Mouse (Mus musculus) heart, adult 9 months (tissue): ENCODE data around the gene Nup98.

Source experiments
- DNase-seq, 2 experiments: peaks; one replicate each; pipeline ENCODE4 v3.0.0; 2022; ENCODE audit warnings: low spot score in 2 of 2

The Nup98 gene

DNA sequence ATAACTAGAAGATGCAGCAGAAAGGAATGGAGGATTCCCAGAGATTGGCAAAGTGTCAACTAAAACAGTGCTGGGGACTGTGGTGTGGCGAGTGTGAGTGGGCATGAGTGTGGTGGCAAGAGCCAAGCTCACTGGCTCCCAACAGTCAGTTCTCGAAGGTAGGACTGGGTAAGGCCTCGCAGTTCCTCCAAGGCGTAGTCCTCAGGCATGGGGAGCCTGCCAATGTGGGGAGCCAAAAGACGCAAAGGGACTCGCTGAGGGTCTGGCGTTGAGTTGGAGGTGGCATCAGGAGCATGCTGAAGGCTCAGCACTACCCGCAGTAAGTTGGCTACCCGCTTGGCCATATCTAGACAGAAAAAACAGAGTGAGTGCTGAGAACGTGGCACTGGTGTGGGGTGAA lies 89.7 kb downstream of the Nup98 start:
- no peak for DNase-seq

- no peak for DNase-seq
Observed at GRCm38 (mm10) chr7:102117382-102117781, 92.6 kb downstream of the Nup98 start.

GRCm38 (mm10) chr7:102116579-102117331 lies 93.2 kb downstream of the Nup98 start, which contains the start of gene Chrna10:
TSS of gene Chrna10 (minus strand) at chr7:102116828.
- DNase-seq = no peak

DNA sequence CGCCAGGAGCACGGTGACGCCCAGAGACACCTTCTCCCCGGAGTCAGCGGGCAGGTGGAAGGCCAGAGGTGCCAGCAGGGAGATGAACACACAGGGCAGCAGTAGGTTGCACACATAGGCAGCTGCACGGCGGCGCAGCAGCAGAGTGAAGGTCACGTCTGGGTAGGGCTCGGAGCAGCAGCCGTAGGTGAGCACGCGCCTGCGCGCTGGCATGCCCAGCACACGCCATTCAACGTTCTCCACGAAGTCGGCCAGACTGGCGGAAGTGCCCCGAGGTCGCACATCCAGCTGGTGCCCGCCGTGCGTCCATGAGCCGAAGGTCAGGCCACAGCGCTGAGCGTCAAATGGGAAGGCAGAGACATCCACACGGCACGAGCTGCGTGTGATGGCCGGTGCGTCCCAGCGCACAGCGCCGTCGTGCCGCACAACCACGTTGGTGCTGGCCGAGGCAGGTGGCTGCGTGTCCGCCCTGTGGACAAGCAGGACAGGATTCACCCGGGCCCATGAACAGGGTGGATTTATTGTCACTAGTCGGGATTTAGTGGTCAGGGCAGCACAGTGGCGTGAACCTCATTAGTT lies 96.7 kb downstream of the Nup98 start:
- no peak for DNase-seq

- no peak for DNase-seq
Observed at GRCm38 (mm10) chr7:102109746-102110145, 100.2 kb downstream of the Nup98 start.

GRCm38 (mm10) chr7:102109171-102109570 lies 100.8 kb downstream of the Nup98 start, which contains the start of gene Art5:
TSS of gene Art5 (minus strand) at chr7:102109489.
- no peak for DNase-seq

- DNase-seq = no peak
Observed at GRCm38 (mm10) chr7:102108206-102108605, 101.8 kb downstream of the Nup98 start.

DNA sequence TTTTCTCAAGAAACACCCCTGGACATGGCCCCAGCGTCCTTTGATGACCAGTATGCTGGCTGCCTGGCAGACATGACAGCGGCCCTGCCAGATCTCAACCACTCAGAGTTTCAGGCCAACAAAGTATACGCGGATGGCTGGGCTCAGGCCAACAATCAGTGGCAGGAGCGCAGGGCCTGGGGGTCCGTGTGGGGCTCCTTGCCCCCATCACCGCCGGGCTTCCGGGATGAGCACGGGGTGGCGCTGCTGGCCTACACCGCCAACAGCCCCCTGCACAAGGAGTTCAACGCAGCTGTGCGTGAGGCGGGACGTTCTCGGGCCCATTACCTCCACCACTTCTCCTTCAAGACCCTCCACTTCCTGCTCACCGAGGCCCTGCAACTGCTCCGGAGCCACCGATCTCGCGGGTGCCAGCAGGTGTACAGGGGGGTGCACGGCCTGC lies 103.3 kb downstream of the Nup98 start:
- no peak for DNase-seq

GRCm38 (mm10) chr7:102104126-102104525 lies 105.8 kb downstream of the Nup98 start:
- no peak for DNase-seq

- DNase-seq = no peak
Observed at GRCm38 (mm10) chr7:102103555-102103954, 106.4 kb downstream of the Nup98 start.

GRCm38 (mm10) chr7:102102696-102103095 lies 107.3 kb downstream of the Nup98 start:
- DNase-seq = no peak

- no peak for DNase-seq
Observed at GRCm38 (mm10) chr7:102102241-102102640, 107.7 kb downstream of the Nup98 start.

DNA sequence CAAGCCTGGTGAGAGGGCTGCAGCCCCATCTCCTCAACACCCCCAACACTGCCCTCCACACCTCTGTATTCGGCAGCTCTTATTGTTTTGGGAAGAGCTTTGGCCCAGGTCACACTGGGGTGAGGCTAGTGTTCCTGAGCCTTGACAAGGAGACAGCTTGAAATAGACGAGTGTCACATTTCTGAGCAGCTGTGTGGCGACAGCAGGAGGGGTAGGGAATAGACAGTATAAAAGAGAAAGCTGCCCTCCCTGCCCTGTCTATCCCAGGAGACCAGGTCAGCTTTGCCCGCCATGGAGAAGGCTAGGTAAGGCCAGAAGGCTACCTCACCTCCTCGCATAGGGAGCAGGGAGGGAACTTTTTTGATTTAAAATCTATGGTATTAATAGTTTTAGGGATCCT lies 108.5 kb downstream of the Nup98 start, which contains the start of gene Art1:
TSS of gene Art1 (plus strand) at position 257 of the 400 bp plus-strand sequence.
- DNase-seq = peak; percentile 67 to 72

GRCm38 (mm10) chr7:102100868-102101267 lies 109.1 kb downstream of the Nup98 start:
- DNase-seq = no peak

DNA sequence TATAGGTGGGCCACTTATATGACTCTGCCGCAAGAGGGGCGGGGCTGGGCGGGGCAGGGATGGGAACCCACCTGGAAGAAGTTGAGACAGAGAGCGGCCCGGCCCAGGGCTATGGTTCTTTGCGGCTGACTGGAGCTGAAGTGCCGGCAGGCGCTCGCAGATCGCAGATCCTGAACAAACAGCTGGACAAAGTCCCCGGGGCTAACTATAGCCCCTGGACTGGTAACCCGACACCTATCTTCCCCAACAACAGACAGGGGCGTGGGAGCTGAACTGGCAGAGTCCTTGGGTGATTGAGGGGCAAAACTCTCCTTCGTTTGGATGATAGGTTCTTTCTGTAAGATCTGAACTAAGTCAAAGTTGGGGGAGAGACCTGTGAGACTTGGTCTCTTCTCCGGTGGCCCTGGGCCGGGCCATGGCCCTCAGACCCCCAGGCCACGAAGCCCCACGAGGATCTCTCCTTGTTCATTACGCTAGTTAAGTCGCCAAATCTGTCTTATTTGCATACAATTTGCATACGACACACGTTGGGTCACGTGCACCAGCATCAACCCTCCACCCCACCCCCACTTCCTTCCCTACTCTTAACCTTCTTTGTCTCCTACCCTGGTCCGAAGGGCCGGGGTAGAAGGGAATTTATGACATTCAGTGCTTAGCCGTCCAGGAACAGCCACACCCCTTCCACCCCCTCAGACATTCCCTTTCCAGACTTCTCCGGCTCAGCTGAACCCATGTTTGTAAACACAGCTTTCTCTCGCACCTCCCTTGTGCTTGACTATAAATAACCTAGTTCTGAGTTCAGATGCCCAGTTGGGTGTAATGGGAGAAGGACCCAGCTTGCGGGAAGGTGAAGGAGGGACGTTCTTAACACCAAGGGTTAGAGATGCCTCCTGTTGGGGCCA lies 110.0 kb downstream of the Nup98 start:
- DNase-seq = peak; percentile 48 to 50

DNA sequence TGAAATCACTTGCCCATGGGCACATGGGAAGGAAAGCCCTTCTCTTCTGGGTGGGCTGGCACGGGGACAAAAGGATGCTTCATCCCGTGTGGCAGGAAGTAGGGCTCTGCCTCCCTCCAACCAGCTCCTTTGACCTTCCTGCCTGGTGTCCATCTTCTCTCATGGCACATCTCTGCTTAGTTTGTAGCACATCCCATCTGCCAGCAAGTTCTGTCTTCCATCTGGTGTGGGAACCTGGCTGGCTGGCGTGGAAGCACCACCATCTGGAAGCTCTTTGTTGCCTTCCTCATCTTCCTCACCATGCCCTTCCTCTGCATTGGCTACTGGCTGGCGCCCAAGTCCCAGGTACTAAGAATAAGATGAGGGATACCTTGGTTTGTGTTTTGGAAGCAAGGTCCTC lies 122.6 kb downstream of the Nup98 start:
- DNase-seq = no peak

- no peak for DNase-seq
Observed at GRCm38 (mm10) chr7:102084041-102084696, 125.8 kb downstream of the Nup98 start.

- DNase-seq = no peak
Observed at GRCm38 (mm10) chr7:102082816-102083215, 127.2 kb downstream of the Nup98 start, which contains the start of gene Trpc2. TSS of gene Trpc2 (plus strand) at chr7:102083116.

DNA sequence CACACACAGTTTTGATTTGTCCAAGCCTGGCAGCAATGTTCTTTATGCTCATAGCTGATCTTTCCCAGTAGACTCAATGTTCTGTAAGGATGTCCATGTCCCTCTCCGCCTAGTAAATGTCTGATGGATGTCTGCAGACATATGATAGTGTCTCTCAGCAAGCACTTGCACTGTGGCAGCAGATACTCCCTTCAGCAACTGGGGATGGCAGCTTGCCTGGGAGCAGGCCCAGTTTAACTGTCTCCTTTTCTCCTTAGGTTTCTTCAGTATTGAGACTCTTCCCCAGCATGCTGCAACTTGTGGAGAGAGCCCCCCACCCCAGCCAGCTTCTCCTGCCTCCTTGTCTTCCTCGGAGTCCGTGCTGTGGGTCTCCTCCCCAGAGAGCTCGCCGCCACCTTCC lies 128.2 kb downstream of the Nup98 start:
- no peak for DNase-seq

- DNase-seq = no peak
Observed at GRCm38 (mm10) chr7:102080311-102080710, 129.7 kb downstream of the Nup98 start.

- DNase-seq = no peak
Observed at GRCm38 (mm10) chr7:102078517-102078916, 131.5 kb downstream of the Nup98 start.
